Mouse (Mus musculus) midbrain, embryonic 10.5 days (tissue): ENCODE results near the gene Zfp689. TPM values are rescaled to one million over a fixed set of nuclear protein-coding genes. Genes with fewer than 3 reads are reported as not detected.

Source experiments
- microRNA-seq: library from miRNA; unstranded; fragments of <30 nt; microRNA quantifications from one replicate; pipeline ENCODE4, GENCODE M21; 2017
- polyA plus RNA-seq: library from polyadenylated mRNA; unstranded; fragments of >200 nt; fragmentation: Nextera tagmentation; extraction: Ambion mirVana; gene quantifications from 2 replicates; pipeline ENCODE4 v1.2.1, GENCODE M21; 2016

Gene Zfp689
- polyA plus RNA-seq, 1 experiment from 2014 or later: 13.9 TPM

Small RNA genes lying within 50 kb of the gene (microRNA-seq; reads per million reads assigned to microRNA genes)
- gene Gm47278: not detected
- 2.1 reads per million for gene Mir7060

Other genes with a start within 250 kb of the Zfp689 start
- 22.7 and 29.4 TPM in 2 replicates for gene Tbc1d10b, start 240.7 kb downstream of the Zfp689 start, polyA plus RNA-seq
- 12.6 and 16.5 TPM in 2 replicates for gene Mylpf, start 240.3 kb downstream of the Zfp689 start, polyA plus RNA-seq
- gene Zfp553, start 216.1 kb downstream of the Zfp689 start, polyA plus RNA-seq: 75.4 and 78.6 TPM in 2 replicates
- 31.8 and 32.7 TPM in 2 replicates for gene Sept1, start 216.0 kb downstream of the Zfp689 start, polyA plus RNA-seq
- 59.4 TPM in 2 replicates for gene Zfp771, start 204.9 kb downstream of the Zfp689 start, polyA plus RNA-seq
- 289 and 345 TPM in 2 replicates for gene Dctpp1, start 188.4 kb downstream of the Zfp689 start, polyA plus RNA-seq
- gene Sephs2, start 175.1 kb downstream of the Zfp689 start, polyA plus RNA-seq: 71.2 and 76.9 TPM in 2 replicates
- gene Itgal, start 152.9 kb downstream of the Zfp689 start, polyA plus RNA-seq: 0.72 and 0.77 TPM in 2 replicates
- 19.7 and 20.6 TPM in 2 replicates for gene Zfp768, start 103.6 kb downstream of the Zfp689 start, polyA plus RNA-seq
- gene Zfp747, start 73.1 kb downstream of the Zfp689 start, polyA plus RNA-seq: 8.6 and 9.1 TPM in 2 replicates
- gene 9130019O22Rik, start 62.0 kb downstream of the Zfp689 start, polyA plus RNA-seq: 5.8 and 6.4 TPM in 2 replicates
- 5.4 and 6.3 TPM in 2 replicates for gene E430018J23Rik, start 55.5 kb downstream of the Zfp689 start, polyA plus RNA-seq
- 6.9 and 8.0 TPM in 2 replicates for gene Zfp764, start 42.3 kb downstream of the Zfp689 start, polyA plus RNA-seq
- gene Zfp688, start 27.1 kb downstream of the Zfp689 start, polyA plus RNA-seq: 34.4 and 35.2 TPM in 2 replicates
- 56.0 and 59.6 TPM in 2 replicates for gene Prr14, start 10.5 kb upstream of the Zfp689 start, polyA plus RNA-seq
- 8.6 and 9.6 TPM in 2 replicates for gene Fbrs, start 30.0 kb upstream of the Zfp689 start, polyA plus RNA-seq
- gene Srcap, start 62.8 kb upstream of the Zfp689 start, polyA plus RNA-seq: 52.6 and 56.1 TPM in 2 replicates
- 14.3 and 18.8 TPM in 2 replicates for gene Gm42715, start 70.4 kb upstream of the Zfp689 start, polyA plus RNA-seq
- gene Tmem265, start 112.2 kb upstream of the Zfp689 start, polyA plus RNA-seq: 7.2 and 8.2 TPM in 2 replicates
- 46.9 and 48.3 TPM in 2 replicates for gene Phkg2, start 124.2 kb upstream of the Zfp689 start, polyA plus RNA-seq
- gene Ccdc189, start 139.4 kb upstream of the Zfp689 start, polyA plus RNA-seq: 14.4 and 16.9 TPM in 2 replicates
- 56.7 and 59.6 TPM in 2 replicates for gene Rnf40, start 139.6 kb upstream of the Zfp689 start, polyA plus RNA-seq
- gene Zfp629, start 166.6 kb upstream of the Zfp689 start, polyA plus RNA-seq: 32.2 and 37.1 TPM in 2 replicates